Mouse (Mus musculus) forebrain, embryonic 16.5 days (tissue): ENCODE measurements around the gene Ebi3. TPM values are rescaled to one million over a fixed set of nuclear protein-coding genes. Genes with fewer than 3 reads are reported as not detected.
A peak's percentile ranks its signal among the peaks of the same experiment; 100 is the strongest.

ENCODE experiments used
- ATAC-seq: fragments of 200-750 bp; cut with Nextera tagmentation; 2 replicates; pipeline ENCODE4 v1.8.0; 2017; ENCODE audit warnings: mild to moderate bottlenecking, moderate library complexity
- H3K27ac ChIP-seq: fragments of 300-500 bp; sonication (generic); 2 replicates; pipeline ENCODE4 v1.5.1; 2014; ENCODE audit warnings: low read length, control low read depth
- H3K27me3 ChIP-seq: fragments of 300-500 bp; sonication (generic); replicated peaks from 2 replicates; pipeline ENCODE4 v1.6.1; 2014; ENCODE audit warnings: low read length; ENCODE audit not compliant: control insufficient read depth, insufficient read depth
- H3K36me3 ChIP-seq: fragments of 300-500 bp; sonication (generic); 2 replicates; pipeline ENCODE4 v1.6.1; 2014; ENCODE audit not compliant: control insufficient read depth, insufficient read depth
- H3K4me1 ChIP-seq: fragments of 300-500 bp; sonication (generic); replicated peaks from 2 replicates; pipeline ENCODE4 v1.6.1; 2014; ENCODE audit warnings: low read length; ENCODE audit not compliant: control insufficient read depth, insufficient read depth
- H3K4me2 ChIP-seq: fragments of 300-500 bp; sonication (generic); 2 replicates; pipeline ENCODE4 v1.6.1; 2014; ENCODE audit warnings: mild to moderate bottlenecking, low read length, control low read depth
- H3K4me3 ChIP-seq: fragments of 300-500 bp; sonication (generic); replicated peaks from 2 replicates; pipeline ENCODE4 v1.5.1; 2014; ENCODE audit warnings: mild to moderate bottlenecking, low read length, control low read depth
- H3K9ac ChIP-seq: fragments of 300-500 bp; sonication (generic); replicated peaks from 2 replicates; pipeline ENCODE4 v1.6.1; 2014; ENCODE audit warnings: low read depth, low read length, control low read depth
- H3K9me3 ChIP-seq: fragments of 300-500 bp; sonication (generic); 2 replicates; pipeline ENCODE4 v1.6.1; 2016; ENCODE audit warnings: low read length; ENCODE audit not compliant: control insufficient read depth
- WGBS: fragments of 180-500 bp; shearing (Covaris S2); extraction: QIAGEN DNeasy Blood & Tissue Kit; methylation state at CpG from one replicate; pipeline ENCODE4 v1.1.7; 2014; 5-methylcytosine and 5-hydroxymethylcytosine counted together
- polyA plus RNA-seq: library from polyadenylated mRNA; unstranded; fragments of >200 nt; fragmentation: Nextera tagmentation; extraction: Ambion mirVana; gene quantifications from 2 replicates; pipeline ENCODE4 v1.2.1, GENCODE M21; 2015

Ebi3 gene
- polyA plus RNA-seq, 1 experiment from 2014 or later = 4.2 TPM

- H3K4me1 ChIP-seq = peaks cover 21% of the 10 kb centered on the region
- ATAC-seq = no peak
- no peaks in the 10 kb centered on the region for H3K9me3 ChIP-seq
Measured at GRCm38 (mm10) chr17:55956591-55956990, 4.2 kb downstream of the Ebi3 start.

GRCm38 (mm10) chr17:55957168-55957567 lies 4.7 kb downstream of the Ebi3 start:
- ATAC-seq = no peak
- 11% methylated on average over 9 of the region's 9 CpGs for WGBS
- H3K4me3 ChIP-seq = no peak overlapping the region
- H3K4me1 ChIP-seq = peaks cover 21% of the 10 kb centered on the region
- no peaks in the 10 kb centered on the region; the same call in 1 of the 2 replicates for H3K27me3 ChIP-seq
- no peaks in the 10 kb centered on the region for H3K36me3 ChIP-seq
- H3K9me3 ChIP-seq = no peaks in the 10 kb centered on the region
- H3K9ac ChIP-seq = no peak overlapping the region
- peak overlapping the region; percentile 22 for H3K4me2 ChIP-seq
- H3K27ac ChIP-seq = no peak overlapping the region

More at GRCm38 (mm10) chr17:55956591-55956990, 4.2 kb downstream of the Ebi3 start:
- peak overlapping the region; percentile 76 for H3K4me2 ChIP-seq
- H3K27me3 ChIP-seq = no peaks in the 10 kb centered on the region; the same call in 1 of the 2 replicates
- H3K27ac ChIP-seq = no peak overlapping the region
- H3K36me3 ChIP-seq = no peaks in the 10 kb centered on the region
- peak overlapping the region; percentile 64; the same call in 1 of the 2 replicates for H3K9ac ChIP-seq
- WGBS = 32% methylated on average over 6 of the region's 6 CpGs
- H3K4me3 ChIP-seq = peak overlapping the region; percentile 57

- no peak for ATAC-seq
- no peaks in the 10 kb centered on the region for H3K9me3 ChIP-seq
- peaks cover 21% of the 10 kb centered on the region for H3K4me1 ChIP-seq
- 79% methylated on average over 13 of the region's 13 CpGs for WGBS
- H3K4me3 ChIP-seq = peak overlapping the region; percentile 55
- no peaks in the 10 kb centered on the region; the same call in 1 of the 2 replicates for H3K27me3 ChIP-seq
- peak overlapping the region; percentile 64 for H3K9ac ChIP-seq
- no peaks in the 10 kb centered on the region for H3K36me3 ChIP-seq
- no peak overlapping the region; the same call in 1 of the 2 replicates for H3K27ac ChIP-seq
- peak overlapping the region; percentile 61 for H3K4me2 ChIP-seq
Measured at GRCm38 (mm10) chr17:55957726-55958583, 5.5 kb downstream of the Ebi3 start.

GRCm38 (mm10) chr17:55958584-55958886 lies 6.1 kb downstream of the Ebi3 start:
- peak overlapping the region; percentile 61 for H3K4me2 ChIP-seq
- peak overlapping the region; percentile 95 for H3K27ac ChIP-seq
- peak overlapping the region; percentile 64 for H3K9ac ChIP-seq
- H3K4me3 ChIP-seq = peak overlapping the region; percentile 55
- H3K9me3 ChIP-seq = no peaks in the 10 kb centered on the region
- 16% methylated on average over 2 of the region's 2 CpGs for WGBS
- H3K4me1 ChIP-seq = peaks cover 21% of the 10 kb centered on the region
- ATAC-seq = no peak
- H3K36me3 ChIP-seq = no peaks in the 10 kb centered on the region
- H3K27me3 ChIP-seq = no peaks in the 10 kb centered on the region; the same call in 1 of the 2 replicates

- H3K4me1 ChIP-seq = peaks cover 21% of the 10 kb centered on the region
- WGBS = under 1% methylated on average over 46 of the region's 46 CpGs
- H3K9me3 ChIP-seq = no peaks in the 10 kb centered on the region
- no peaks in the 10 kb centered on the region; the same call in 1 of the 2 replicates for H3K27me3 ChIP-seq
- peak within 1 kb of the TSS; percentile 55 for H3K4me3 ChIP-seq
- peak; percentile 93 for ATAC-seq
- peak within 1 kb of the TSS; percentile 64 for H3K9ac ChIP-seq
- H3K27ac ChIP-seq = peak within 1 kb of the TSS; percentile 95
- H3K36me3 ChIP-seq = no peaks in the 10 kb centered on the region
- H3K4me2 ChIP-seq = peak within 1 kb of the TSS; percentile 61
Measured at GRCm38 (mm10) chr17:55958918-55959728, 6.7 kb downstream of the Ebi3 start, which contains the start of gene Yju2. TSS of gene Yju2 (plus strand) at chr17:55959099.

GRCm38 (mm10) chr17:55959946-55960740 lies 7.7 kb downstream of the Ebi3 start:
- no peaks in the 10 kb centered on the region; the same call in 1 of the 2 replicates for H3K27me3 ChIP-seq

GRCm38 (mm10) chr17:55960791-55961190 lies 8.4 kb downstream of the Ebi3 start:
- Histone ChIP-seq H3K4me3 (no peak overlapping the region), H3K36me3 (peaks cover 2% of the 10 kb centered on the region; the same call in 1 of the 2 replicates), H3K9me3 (no peaks in the 10 kb centered on the region), H3K27ac (no peak overlapping the region), H3K4me1 (peaks cover 21% of the 10 kb centered on the region), H3K4me2 (no peak overlapping the region), H3K9ac (no peak overlapping the region), H3K27me3 (no peaks in the 10 kb centered on the region)
- no peak for ATAC-seq

More at GRCm38 (mm10) chr17:55959946-55960740, 7.7 kb downstream of the Ebi3 start:
- ATAC-seq = no peak
- Histone ChIP-seq H3K27ac (peak overlapping the region; percentile 95), H3K4me1 (peaks cover 21% of the 10 kb centered on the region), H3K4me3 (peak overlapping the region; percentile 55), H3K4me2 (peak overlapping the region; percentile 61), H3K9me3 (no peaks in the 10 kb centered on the region), H3K9ac (peak overlapping the region; percentile 50), H3K36me3 (peaks cover 2% of the 10 kb centered on the region; the same call in 1 of the 2 replicates)
- 75% methylated on average over 10 of the region's 10 CpGs for WGBS

- ATAC-seq = no peak
Measured at GRCm38 (mm10) chr17:55961631-55962030, 9.2 kb downstream of the Ebi3 start.

More at GRCm38 (mm10) chr17:55961631-55962030, 9.2 kb downstream of the Ebi3 start:
- H3K27ac ChIP-seq = no peak overlapping the region
- WGBS = 91% methylated on average over 7 of the region's 7 CpGs
- no peaks in the 10 kb centered on the region for H3K9me3 ChIP-seq
- no peak overlapping the region for H3K4me2 ChIP-seq
- no peak overlapping the region for H3K9ac ChIP-seq
- no peak overlapping the region for H3K4me3 ChIP-seq
- H3K27me3 ChIP-seq = no peaks in the 10 kb centered on the region
- H3K36me3 ChIP-seq = peaks cover 2% of the 10 kb centered on the region
- H3K4me1 ChIP-seq = peaks cover 16% of the 10 kb centered on the region
